Mouse (Mus musculus): ENCODE measurements at regions not wholly inside any gene's neighbourhood (a gene's known extent, or its start where the extent isn't known, plus 50 kb on each side); places are given as distances from the start of the nearest gene placed in this dataset.

- DNase-seq (ENCODE audit: low read depth, low spot score) = no peak
- Histone ChIP-seq H3K4me1 (ENCODE audit: control insufficient read depth in 1 of 2, insufficient read depth in 2 of 2, low read length in 2 of 2) (no peaks in the 10 kb centered on the region), H3K9me3 (replicated peaks; ENCODE audit: insufficient read depth, low read length) (no peaks in the 10 kb centered on the region), H3K4me3 (ENCODE audit: control insufficient read depth in 1 of 2, insufficient read depth in 1 of 2, low read depth in 2 of 2, low read length in 2 of 2) (no peak overlapping the region), H3K36me3 (ENCODE audit: control insufficient read depth in 1 of 2, insufficient read depth in 2 of 2, low read length in 2 of 2) (no peaks in the 10 kb centered on the region), H3K27ac (ENCODE audit: control insufficient read depth, low read depth, low read length) (no peak overlapping the region), H3K27me3 (ENCODE audit: control insufficient read depth in 1 of 2, insufficient read depth in 2 of 2, low read length in 2 of 2) (no peaks in the 10 kb centered on the region), H3K79me2 (ENCODE audit: control insufficient read depth, insufficient read depth, low read length, poor library complexity) (no peaks in the 10 kb centered on the region), H3K9ac (ENCODE audit: control insufficient read depth, low read depth, low read length, poor library complexity, severe bottlenecking) (no peak overlapping the region)
- TF ChIP-seq KAT2A (conservative IDR thresholded peaks at IDR 0.05; ENCODE audit: low read depth, low read length) (no peak), TCF12 (IDR thresholded peaks at IDR 0.05; ENCODE audit: low read depth, low read length) (no peak), TBP (IDR thresholded peaks at IDR 0.05; ENCODE audit: low read depth, low read length) (no peak), POLR2AphosphoS5 (IDR thresholded peaks at IDR 0.05; ENCODE audit: borderline replicate concordance, low read depth, low read length) (no peak), ZC3H11A (IDR thresholded peaks at IDR 0.05; ENCODE audit: low read depth, low read length) (no peak), MXI1 (IDR thresholded peaks at IDR 0.05; ENCODE audit: low read depth, low read length) (no peak), UBTF (IDR thresholded peaks at IDR 0.05; ENCODE audit: borderline replicate concordance, insufficient read depth, low read depth, low read length) (no peak), MYC (IDR thresholded peaks at IDR 0.05; ENCODE audit: low read depth, low read length) (no peak), MAFK (IDR thresholded peaks at IDR 0.05; ENCODE audit: borderline replicate concordance, low read depth, low read length) (no peak)
Observed at GRCm38 (mm10) chr16:69125361-69125760, 738.2 kb downstream of the Speer2 start.

GRCm38 (mm10) chr16:69105331-69105730 is 758.2 kb downstream of the Speer2 start:
- DNase-seq (ENCODE audit: low read depth, low spot score) = no peak
- H3K27ac ChIP-seq (ENCODE audit: control insufficient read depth, low read depth, low read length) = no peak overlapping the region
- H3K36me3 ChIP-seq (ENCODE audit: control insufficient read depth in 1 of 2, insufficient read depth in 2 of 2, low read length in 2 of 2) = no peaks in the 10 kb centered on the region
- no peaks in the 10 kb centered on the region for H3K4me1 ChIP-seq (ENCODE audit: control insufficient read depth in 1 of 2, insufficient read depth in 2 of 2, low read length in 2 of 2)
- H3K27me3 ChIP-seq (ENCODE audit: control insufficient read depth in 1 of 2, insufficient read depth in 2 of 2, low read length in 2 of 2) = no peaks in the 10 kb centered on the region
- no peaks in the 10 kb centered on the region for H3K79me2 ChIP-seq (ENCODE audit: control insufficient read depth, insufficient read depth, low read length, poor library complexity)
- H3K4me3 ChIP-seq (ENCODE audit: control insufficient read depth in 1 of 2, insufficient read depth in 1 of 2, low read depth in 2 of 2, low read length in 2 of 2) = no peak overlapping the region
- H3K9me3 ChIP-seq (replicated peaks; ENCODE audit: insufficient read depth, low read length) = no peaks in the 10 kb centered on the region
- TF ChIP-seq CTCF (IDR thresholded peaks at IDR 0.05 in 2 of 3, conservative IDR thresholded peaks at IDR 0.05 in 1 of 3; ENCODE audit: control insufficient read depth in 1 of 3, insufficient read depth in 1 of 3, low read depth in 2 of 3, low read length in 3 of 3, poor library complexity in 1 of 3, severe bottlenecking in 1 of 3) = no peak
- TF ChIP-seq MAFK (IDR thresholded peaks at IDR 0.05; ENCODE audit: borderline replicate concordance, low read depth, low read length) = no peak
- H3K9ac ChIP-seq (ENCODE audit: control insufficient read depth, low read depth, low read length, poor library complexity, severe bottlenecking) = no peak overlapping the region

DNA sequence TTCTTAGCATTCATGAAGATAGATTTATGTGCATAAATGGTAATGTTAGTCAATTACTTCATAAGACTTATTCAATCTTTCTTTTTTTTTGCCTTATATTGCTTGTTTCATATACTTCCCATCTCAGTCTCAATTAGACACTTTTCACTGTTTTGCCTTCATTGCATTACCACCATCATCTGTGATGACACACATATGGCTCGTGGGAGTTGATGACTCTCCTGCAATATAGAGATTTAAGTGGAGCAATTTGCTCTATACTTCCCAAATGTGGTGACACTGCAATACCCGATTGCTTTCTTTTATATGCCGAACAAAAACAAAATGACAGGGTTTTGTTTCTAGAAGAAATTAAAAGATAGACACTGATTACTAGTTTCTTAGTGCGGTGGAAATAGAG is 770.5 kb downstream of the Speer2 start:
- no peak for TF ChIP-seq ZNF384 (IDR thresholded peaks at IDR 0.05; ENCODE audit: low read depth, low read length)
- H3K4me3 ChIP-seq (ENCODE audit: control insufficient read depth in 1 of 2, insufficient read depth in 1 of 2, low read depth in 2 of 2, low read length in 2 of 2) = no peak overlapping the region
- H3K27ac ChIP-seq (ENCODE audit: control insufficient read depth, low read depth, low read length) = no peak overlapping the region
- peaks cover 0 to 2% of the 10 kb centered on the region in 2 experiments; a peak in 1 of 4 replicates for H3K36me3 ChIP-seq (ENCODE audit: control insufficient read depth in 1 of 2, insufficient read depth in 2 of 2, low read length in 2 of 2)
- no peaks in the 10 kb centered on the region for H3K27me3 ChIP-seq (ENCODE audit: control insufficient read depth in 1 of 2, insufficient read depth in 2 of 2, low read length in 2 of 2)
- no peak for DNase-seq (ENCODE audit: low read depth, low spot score)
- no peak overlapping the region for H3K9ac ChIP-seq (ENCODE audit: control insufficient read depth, low read depth, low read length, poor library complexity, severe bottlenecking)
- no peaks in the 10 kb centered on the region for H3K79me2 ChIP-seq (ENCODE audit: control insufficient read depth, insufficient read depth, low read length, poor library complexity)
- no peaks in the 10 kb centered on the region for H3K9me3 ChIP-seq (replicated peaks; ENCODE audit: insufficient read depth, low read length)
- H3K4me1 ChIP-seq (ENCODE audit: control insufficient read depth in 1 of 2, insufficient read depth in 2 of 2, low read length in 2 of 2) = peaks cover 0 to 2% of the 10 kb centered on the region in 2 experiments; a peak in 1 of 4 replicates
